Mouse (Mus musculus): ENCODE results near the gene Runx1. TPM values are rescaled to one million over a fixed set of nuclear protein-coding genes. Genes with fewer than 3 reads are reported as not detected.

Runx1 gene
- total RNA-seq, 1 experiment from 2014 or later: 92.4 TPM

DNA sequence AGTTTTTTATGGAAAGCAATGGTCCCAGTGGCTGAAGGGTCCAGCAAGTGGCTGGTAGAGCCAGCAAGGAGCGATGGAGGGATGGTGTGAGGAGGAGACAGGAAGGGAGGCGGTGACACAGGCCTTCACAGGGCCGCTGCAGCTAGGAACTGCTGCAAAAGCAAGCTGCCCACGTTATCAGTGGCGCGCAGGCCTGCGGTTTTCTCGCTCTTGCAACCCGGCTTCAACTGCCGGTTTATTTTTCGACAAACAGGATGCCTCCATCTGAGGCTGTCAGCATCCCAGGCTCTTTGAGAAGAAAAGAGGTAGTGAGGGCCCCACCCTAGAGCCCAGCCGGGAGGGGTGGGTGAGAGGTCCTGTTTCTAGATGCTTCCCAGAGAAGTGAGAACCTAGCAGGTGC lies 24.4 kb downstream of the Runx1 start:
- peak; percentile 79 for ATAC-seq (replicated peaks; ENCODE audit: low read depth, poor library complexity, severe bottlenecking)

DNA sequence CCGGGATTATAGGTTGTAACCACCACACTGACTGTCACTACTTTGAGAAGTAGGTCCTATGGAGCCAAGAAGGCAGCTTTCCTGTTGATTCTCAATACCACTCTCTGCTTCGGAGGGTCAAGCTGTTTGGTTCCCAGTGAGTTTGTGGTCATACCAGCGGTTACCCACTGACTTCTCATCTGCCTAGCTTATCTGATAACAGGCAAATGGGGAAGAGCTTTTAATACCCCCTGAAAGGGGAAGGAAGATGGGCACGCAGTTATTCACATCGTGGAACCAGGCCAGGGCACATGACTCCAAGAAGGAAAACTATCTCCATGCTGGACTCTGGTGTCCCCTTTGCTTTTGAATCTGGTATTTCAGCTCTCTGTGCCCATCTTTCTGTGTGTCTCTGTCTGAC lies 25.1 kb downstream of the Runx1 start:
- peak; percentile 46 for ATAC-seq (replicated peaks; ENCODE audit: low read depth, poor library complexity, severe bottlenecking)

- ATAC-seq (replicated peaks; ENCODE audit: low read depth, poor library complexity, severe bottlenecking): no peak
These were observed 26.0 kb downstream of the Runx1 start for GRCm38 (mm10) chr16:92799940-92800339.

- ATAC-seq (replicated peaks; ENCODE audit: low read depth, poor library complexity, severe bottlenecking): no peak
These were observed 31.8 kb downstream of the Runx1 start for GRCm38 (mm10) chr16:92794197-92794596.

GRCm38 (mm10) chr16:92793741-92794140 lies 32.2 kb downstream of the Runx1 start:
- peak; percentile 19; the same call in 1 of the 2 replicates for ATAC-seq (replicated peaks; ENCODE audit: low read depth, poor library complexity, severe bottlenecking)

- no peak for ATAC-seq (replicated peaks; ENCODE audit: low read depth, poor library complexity, severe bottlenecking)
These were observed 33.0 kb downstream of the Runx1 start for GRCm38 (mm10) chr16:92792905-92793304.

DNA sequence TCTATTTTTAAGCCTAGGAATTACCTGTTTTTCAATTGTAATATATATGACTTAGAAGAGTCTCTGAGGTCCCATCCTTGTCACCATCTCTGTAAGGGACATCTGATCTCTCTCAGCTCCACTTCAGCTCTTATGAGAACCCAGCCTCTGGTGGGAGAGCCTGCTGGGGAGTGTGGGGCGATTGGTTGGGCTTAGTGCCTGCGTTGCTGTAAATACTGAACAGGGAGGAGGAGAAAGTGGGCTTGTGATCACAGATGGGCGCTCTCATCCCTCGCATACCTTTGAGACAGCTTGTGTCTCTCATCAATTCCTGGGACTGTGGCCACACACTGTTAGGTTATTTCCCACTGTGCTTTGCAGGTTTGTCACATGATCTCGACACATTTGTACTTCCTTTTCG lies 35.3 kb downstream of the Runx1 start:
- ATAC-seq (replicated peaks; ENCODE audit: low read depth, poor library complexity, severe bottlenecking): no peak

DNA sequence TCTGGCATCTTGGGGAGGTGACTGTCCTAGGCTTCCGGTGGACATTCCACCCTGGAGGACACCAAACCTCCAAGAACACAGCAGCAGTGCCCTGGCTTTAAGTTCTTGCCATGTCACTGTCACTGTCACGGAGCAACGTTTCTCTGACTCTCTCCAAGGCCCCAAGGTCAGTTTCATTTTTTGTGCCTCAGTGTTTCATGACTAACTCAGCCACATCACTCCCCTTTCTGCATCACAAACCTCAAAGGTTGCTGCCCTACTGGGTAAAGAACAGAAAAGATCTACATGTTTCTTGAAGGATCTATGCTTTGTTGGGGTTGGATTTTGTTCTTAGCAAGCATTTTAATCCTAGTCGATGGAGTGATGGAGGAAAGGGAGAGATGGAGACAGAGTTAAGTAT lies 36.1 kb downstream of the Runx1 start:
- no peak for ATAC-seq (replicated peaks; ENCODE audit: low read depth, poor library complexity, severe bottlenecking)

DNA sequence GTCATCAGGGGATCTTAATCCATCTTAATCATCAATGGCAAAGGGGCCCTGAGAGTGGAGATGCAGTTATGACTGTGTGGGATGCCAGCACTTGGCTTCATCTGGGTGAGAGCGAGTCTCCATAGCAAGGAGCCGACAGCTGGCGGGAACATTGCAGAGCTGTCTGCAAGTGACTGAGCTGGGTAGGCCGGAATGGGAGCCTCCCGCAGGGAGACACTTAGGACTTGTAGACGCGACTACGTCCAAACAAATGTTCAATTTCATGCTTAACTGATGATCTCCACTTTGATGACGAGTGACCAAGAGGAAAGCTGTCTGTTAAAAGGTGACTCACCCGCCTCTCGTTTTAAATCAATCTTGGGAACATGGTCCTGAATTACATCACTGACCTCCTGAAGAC lies 37.5 kb downstream of the Runx1 start:
- no peak for ATAC-seq (replicated peaks; ENCODE audit: low read depth, poor library complexity, severe bottlenecking)

- peak; percentile 68 for ATAC-seq (replicated peaks; ENCODE audit: low read depth, poor library complexity, severe bottlenecking)
These were observed 39.0 kb downstream of the Runx1 start for GRCm38 (mm10) chr16:92786883-92787321.

GRCm38 (mm10) chr16:92786276-92786882 lies 39.6 kb downstream of the Runx1 start:
- ATAC-seq (replicated peaks; ENCODE audit: low read depth, poor library complexity, severe bottlenecking): no peak

DNA sequence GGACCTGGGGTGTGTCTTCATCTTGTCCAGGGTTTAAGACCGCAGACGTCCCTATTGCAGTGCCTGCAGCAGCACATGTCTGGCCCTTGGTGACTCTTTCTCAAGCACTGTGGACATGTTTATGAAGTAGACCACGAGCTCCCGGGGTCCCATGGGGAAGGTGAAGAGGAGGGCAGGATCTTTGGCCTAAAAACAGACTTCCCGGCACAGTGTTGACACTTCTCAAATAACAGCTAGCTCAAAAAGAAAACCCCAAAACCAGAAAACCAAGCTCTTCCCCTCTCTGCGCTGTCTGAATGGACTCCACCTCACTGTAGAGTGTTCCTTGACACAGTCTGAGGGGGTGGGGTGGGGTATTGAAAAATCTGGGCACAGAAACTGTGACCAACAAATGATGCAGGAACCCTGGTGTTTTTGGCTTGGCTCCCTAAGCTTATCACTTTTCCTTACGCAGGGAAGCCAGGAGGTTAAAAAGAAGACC lies 42.3 kb downstream of the Runx1 start:
- ATAC-seq (replicated peaks; ENCODE audit: low read depth, poor library complexity, severe bottlenecking): no peak

GRCm38 (mm10) chr16:92782408-92782807 lies 43.5 kb downstream of the Runx1 start:
- ATAC-seq (replicated peaks; ENCODE audit: low read depth, poor library complexity, severe bottlenecking): peak; percentile 19

DNA sequence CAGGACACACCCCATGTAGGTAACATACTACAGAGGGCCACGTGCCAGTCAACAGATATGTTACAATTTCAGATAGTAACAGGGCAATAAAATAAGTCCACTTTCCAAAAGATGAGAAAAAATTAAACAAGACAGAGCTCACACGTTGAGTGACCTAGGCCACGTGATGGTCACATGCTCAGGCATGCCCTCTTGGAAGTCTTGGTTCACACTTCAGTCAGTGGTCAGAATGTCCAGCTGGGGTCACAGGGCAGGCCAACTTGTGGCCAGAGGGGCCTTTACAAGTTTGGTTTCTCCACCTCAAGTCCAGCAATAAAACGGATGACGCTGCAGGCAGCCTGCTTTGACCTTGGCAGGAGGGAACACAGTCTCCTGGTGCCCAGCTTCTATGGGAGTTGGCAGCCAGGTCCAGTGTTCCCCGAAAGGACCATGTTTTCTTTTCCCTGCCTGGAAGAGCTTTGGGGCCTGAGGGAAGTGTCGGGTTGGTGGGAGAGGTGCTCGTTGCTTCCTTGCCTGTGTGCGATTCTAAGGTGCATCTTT lies 46.0 kb downstream of the Runx1 start:
- ATAC-seq (replicated peaks; ENCODE audit: low read depth, poor library complexity, severe bottlenecking): no peak

DNA sequence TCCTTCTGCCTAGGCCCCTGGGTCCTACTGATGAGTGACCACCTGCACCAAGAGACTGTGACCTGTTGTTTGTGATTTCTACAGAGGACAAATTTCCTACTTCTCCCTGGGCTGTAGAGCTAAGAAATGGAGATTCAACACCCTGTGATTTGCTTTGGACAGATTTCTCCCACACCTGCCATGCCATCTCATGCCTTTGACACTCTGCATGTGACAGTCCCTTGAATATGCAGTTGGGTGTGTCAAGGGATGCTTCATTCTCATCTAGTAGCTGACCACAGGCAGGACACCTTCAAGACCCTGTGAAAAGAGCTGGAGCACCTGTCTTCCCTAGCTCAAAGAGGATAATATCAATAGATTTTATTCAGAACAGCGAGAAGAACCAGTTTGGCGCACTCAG lies 46.8 kb downstream of the Runx1 start:
- ATAC-seq (replicated peaks; ENCODE audit: low read depth, poor library complexity, severe bottlenecking): no peak

GRCm38 (mm10) chr16:92778096-92778780 lies 47.7 kb downstream of the Runx1 start:
- ATAC-seq (replicated peaks; ENCODE audit: low read depth, poor library complexity, severe bottlenecking): no peak

DNA sequence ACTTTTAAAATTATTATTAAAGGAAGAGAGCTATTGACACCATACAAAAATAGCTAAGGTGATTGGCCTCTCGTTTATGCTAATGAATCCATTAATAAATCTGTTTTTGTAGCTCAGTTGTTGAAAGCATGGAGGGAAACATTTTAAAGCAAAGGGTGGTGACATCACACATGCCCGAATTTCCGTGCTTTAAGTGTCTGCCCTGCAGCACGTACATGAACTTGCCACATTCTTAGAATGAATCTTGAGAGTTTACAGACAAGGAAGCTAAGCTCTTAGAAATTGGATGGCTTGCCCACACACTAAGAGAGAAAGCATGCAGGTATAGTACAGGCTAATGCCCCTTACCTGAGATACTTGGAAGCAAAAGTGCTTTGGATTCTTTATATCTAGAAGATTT lies 58.1 kb downstream of the Runx1 start:
- no peak for ATAC-seq (replicated peaks; ENCODE audit: low read depth, poor library complexity, severe bottlenecking)

GRCm38 (mm10) chr16:92767423-92767822 lies 58.5 kb downstream of the Runx1 start:
- no peak for ATAC-seq (replicated peaks; ENCODE audit: low read depth, poor library complexity, severe bottlenecking)

DNA sequence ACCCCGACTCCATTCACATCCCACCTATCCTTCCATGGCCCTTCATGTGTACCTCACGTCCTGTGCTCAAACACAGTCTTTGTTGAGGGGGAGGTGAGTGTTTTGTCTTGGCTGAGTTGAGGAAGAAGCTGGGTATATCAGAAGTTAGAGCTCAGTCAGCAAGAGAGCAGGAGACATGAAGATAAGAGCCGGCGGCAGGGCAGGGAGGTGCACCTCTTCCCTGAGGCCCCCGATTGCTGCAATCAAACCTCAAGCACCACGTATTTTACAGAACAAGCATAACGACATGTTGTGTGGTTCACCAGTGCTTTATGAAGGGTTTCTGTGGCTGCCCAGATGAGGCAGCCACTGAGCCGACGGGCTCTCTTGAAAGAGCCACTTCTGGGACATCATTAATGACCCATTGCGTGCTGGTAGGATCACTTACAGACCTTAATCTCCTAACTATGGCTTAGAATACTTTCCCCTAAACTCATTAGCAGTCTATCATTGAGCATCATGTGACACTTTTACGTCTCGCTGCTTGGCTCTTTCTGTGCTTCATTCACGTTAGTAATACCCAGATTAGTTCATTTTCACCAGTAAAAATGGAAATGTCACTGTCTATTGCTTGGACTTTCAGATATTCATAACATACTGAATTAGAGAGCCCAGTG lies 61.1 kb downstream of the Runx1 start:
- peak; percentile 75 for ATAC-seq (replicated peaks; ENCODE audit: low read depth, poor library complexity, severe bottlenecking)

GRCm38 (mm10) chr16:92763666-92764065 lies 62.3 kb downstream of the Runx1 start:
- ATAC-seq (replicated peaks; ENCODE audit: low read depth, poor library complexity, severe bottlenecking): no peak

DNA sequence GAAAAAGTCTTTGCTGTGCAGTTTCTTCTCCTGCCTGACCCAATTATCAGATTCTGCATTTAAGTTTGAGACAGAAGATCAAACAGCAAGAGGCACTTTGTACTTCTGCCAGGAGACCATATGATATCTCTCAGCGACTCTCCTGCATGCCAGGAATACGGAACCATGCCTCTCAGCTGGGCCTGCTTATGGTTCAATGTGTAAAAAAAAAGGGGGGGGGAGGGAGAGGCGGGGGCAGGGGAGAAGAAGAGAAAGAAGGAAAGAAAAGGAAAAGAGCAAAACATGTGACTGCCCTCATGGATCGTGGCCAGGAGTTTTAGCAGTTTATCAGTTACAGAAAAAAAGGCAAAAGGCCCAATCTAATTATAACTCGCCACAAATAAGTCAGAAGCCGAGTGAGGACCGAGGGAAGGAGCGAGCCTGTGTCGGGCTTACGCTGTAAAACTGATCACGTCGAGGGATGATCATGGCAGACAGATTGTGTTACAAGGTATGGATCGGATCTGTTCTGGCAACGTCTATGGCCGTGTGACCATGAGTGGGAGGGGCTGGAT lies 63.9 kb downstream of the Runx1 start:
- 0 out of 2 replicates have a peak, but pooled peaks have one; percentile 13 for ATAC-seq (replicated peaks; ENCODE audit: low read depth, poor library complexity, severe bottlenecking)
